Mouse (Mus musculus) hindbrain, embryonic 12.5 days (tissue): ENCODE results near the gene Zbtb20. TPM values are rescaled to one million over a fixed set of nuclear protein-coding genes. Genes with fewer than 3 reads are reported as not detected.

ENCODE experiments used
- ATAC-seq: fragments of 200-750 bp; cut with Nextera tagmentation; 2 replicates; pipeline ENCODE4 v1.8.0; 2017; ENCODE audit warnings: moderate TSS enrichment; ENCODE audit not compliant: low FRiP score
- H3K27ac ChIP-seq: fragments of 300-500 bp; sonication (generic); 2 replicates; pipeline ENCODE4 v1.5.1; 2016; ENCODE audit warnings: mild to moderate bottlenecking
- H3K27me3 ChIP-seq: fragments of 300-500 bp; sonication (generic); 2 replicates; pipeline ENCODE4 v1.6.1; 2016; ENCODE audit warnings: mild to moderate bottlenecking
- H3K36me3 ChIP-seq: fragments of 300-500 bp; sonication (generic); 2 replicates; pipeline ENCODE4 v1.6.1; 2016; ENCODE audit warnings: mild to moderate bottlenecking
- H3K4me1 ChIP-seq: fragments of 300-500 bp; sonication (generic); 2 replicates; pipeline ENCODE4 v1.6.1; 2016
- H3K4me2 ChIP-seq: fragments of 300-500 bp; sonication (generic); replicated peaks from 2 replicates; pipeline ENCODE4 v1.6.1; 2016; ENCODE audit warnings: mild to moderate bottlenecking
- H3K4me3 ChIP-seq: fragments of 300-500 bp; sonication (generic); 2 replicates; pipeline ENCODE4 v1.5.1; 2016; ENCODE audit warnings: mild to moderate bottlenecking
- H3K9ac ChIP-seq: fragments of 300-500 bp; sonication (generic); 2 replicates; pipeline ENCODE4 v1.6.1; 2016; ENCODE audit warnings: mild to moderate bottlenecking, moderate library complexity
- H3K9me3 ChIP-seq: fragments of 300-500 bp; sonication (generic); replicated peaks from 2 replicates; pipeline ENCODE4 v1.6.1; 2016; ENCODE audit warnings: mild to moderate bottlenecking
- WGBS: fragments of 180-500 bp; shearing (Covaris S2); methylation state at CpG from one replicate; pipeline ENCODE4 v1.1.7; 2016; 5-methylcytosine and 5-hydroxymethylcytosine counted together
- polyA plus RNA-seq: library from polyadenylated mRNA; unstranded; fragments of >200 nt; fragmentation: Nextera tagmentation; extraction: Ambion mirVana; gene quantifications from 2 replicates; pipeline ENCODE4 v1.2.1, GENCODE M21; 2016

Zbtb20 gene
- polyA plus RNA-seq, 1 experiment from 2014 or later: 64.6 TPM

DNA sequence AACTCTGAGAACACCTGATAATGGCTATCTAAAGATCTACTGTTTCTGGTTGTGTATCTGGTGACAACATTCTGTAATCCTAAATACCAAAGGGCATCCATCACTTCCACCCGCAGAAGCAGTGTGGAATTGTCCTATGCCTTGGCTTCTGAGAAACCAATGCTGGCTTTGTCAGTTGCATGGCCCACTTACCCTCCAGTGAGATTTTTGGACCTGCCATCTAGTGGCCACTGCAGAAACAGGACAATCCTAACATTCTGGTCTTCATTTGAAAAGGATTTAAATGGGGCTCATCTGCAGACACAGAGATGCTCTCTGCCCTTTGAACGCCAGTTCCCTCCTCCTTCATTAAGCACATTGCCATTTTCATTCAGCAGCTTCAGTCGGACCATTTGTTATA is 559.3 kb downstream of the Zbtb20 start:
- H3K4me3 ChIP-seq: no peak overlapping the region
- 49% methylated on average over 3 of the region's 3 CpGs for WGBS
- H3K36me3 ChIP-seq: no peaks in the 10 kb centered on the region
- ATAC-seq: 0 out of 2 replicates have a peak, but pooled peaks have one; percentile 43
- no peak overlapping the region for H3K9ac ChIP-seq
- no peaks in the 10 kb centered on the region for H3K27me3 ChIP-seq
- H3K27ac ChIP-seq: no peak overlapping the region
- no peak overlapping the region for H3K4me2 ChIP-seq
- no peaks in the 10 kb centered on the region for H3K4me1 ChIP-seq
- H3K9me3 ChIP-seq: no peaks in the 10 kb centered on the region

DNA sequence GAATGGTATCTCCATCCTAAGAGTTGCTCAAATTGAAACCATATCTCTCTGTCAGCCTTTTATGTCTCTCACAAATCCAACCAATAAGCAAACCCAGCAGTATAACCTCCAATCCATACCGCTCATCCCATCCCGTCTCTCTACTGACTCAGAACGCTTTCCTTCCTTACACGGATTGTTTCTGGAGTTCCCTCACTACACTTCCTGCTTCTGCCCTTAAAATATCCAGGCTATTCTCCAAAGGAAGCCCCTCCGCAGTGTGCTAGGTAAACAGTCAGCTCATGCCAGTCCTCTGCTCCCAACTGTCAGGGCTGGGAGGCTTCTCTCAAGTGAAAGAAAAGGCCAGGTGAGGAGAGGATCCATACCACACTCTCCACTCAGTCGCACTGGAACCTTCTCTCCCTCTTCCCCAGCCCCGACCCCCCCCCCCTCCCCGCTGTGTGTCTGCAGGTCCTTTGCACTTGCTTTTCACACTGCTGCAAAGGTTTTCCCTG is 563.2 kb downstream of the Zbtb20 start:
- ATAC-seq: no peak
- H3K27ac ChIP-seq: no peak overlapping the region

DNA sequence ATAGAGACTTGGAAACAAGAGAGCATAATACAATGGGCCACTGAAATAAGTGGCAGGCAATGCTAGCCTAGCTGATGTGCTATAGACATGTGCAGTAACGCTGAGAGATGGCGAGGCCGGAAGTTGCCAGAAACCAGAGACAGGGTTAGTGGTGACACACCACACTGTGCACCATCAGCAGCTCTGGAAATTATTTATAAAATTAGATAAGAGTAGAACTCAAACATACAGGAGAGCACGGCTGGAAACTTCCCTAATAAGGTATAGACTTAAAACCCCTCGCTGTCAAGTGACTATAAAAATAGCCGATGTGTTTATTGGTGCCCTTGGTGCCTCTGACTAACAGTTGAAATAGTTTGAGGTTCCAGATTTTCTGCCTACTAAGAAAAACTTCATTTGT is 565.7 kb downstream of the Zbtb20 start:
- no peaks in the 10 kb centered on the region for H3K36me3 ChIP-seq
- 86% methylated on average over 6 of the region's 6 CpGs for WGBS
- peaks cover 6% of the 10 kb centered on the region for H3K4me1 ChIP-seq
- no peak for ATAC-seq
- no peaks in the 10 kb centered on the region for H3K27me3 ChIP-seq
- no peak overlapping the region for H3K27ac ChIP-seq
- H3K4me3 ChIP-seq: no peak overlapping the region
- H3K9ac ChIP-seq: no peak overlapping the region
- H3K9me3 ChIP-seq: no peaks in the 10 kb centered on the region
- H3K4me2 ChIP-seq: no peak overlapping the region

More for the DNA sequence above, 563.2 kb downstream of the Zbtb20 start:
- H3K4me2 ChIP-seq: no peak overlapping the region
- 77% methylated on average over 8 of the region's 8 CpGs for WGBS
- no peak overlapping the region for H3K9ac ChIP-seq
- H3K4me1 ChIP-seq: peaks cover 6% of the 10 kb centered on the region
- H3K27me3 ChIP-seq: no peaks in the 10 kb centered on the region
- H3K4me3 ChIP-seq: no peak overlapping the region
- no peaks in the 10 kb centered on the region for H3K36me3 ChIP-seq
- H3K9me3 ChIP-seq: no peaks in the 10 kb centered on the region

DNA sequence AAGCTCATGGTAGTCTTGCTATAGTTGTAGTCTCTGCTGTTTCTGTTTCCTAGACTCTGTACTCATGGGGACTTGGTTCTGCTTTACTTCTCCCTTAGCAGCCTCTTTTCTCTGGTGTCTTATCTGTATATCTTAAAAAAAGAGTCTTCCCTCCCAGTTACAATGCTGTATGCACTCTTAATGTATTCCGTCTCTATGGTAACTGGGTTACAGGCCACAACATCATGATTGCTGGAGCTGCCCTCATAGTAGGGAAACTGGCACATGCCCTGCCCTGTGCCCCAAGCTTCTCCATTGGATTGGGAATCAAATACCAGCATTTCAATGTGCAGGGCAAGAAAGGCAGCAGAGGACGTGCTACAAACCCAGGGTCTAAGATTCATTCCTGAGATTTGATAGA is 567.4 kb downstream of the Zbtb20 start:
- WGBS: 76% methylated on average over 2 of the region's 2 CpGs
- H3K36me3 ChIP-seq: no peaks in the 10 kb centered on the region
- H3K27me3 ChIP-seq: no peaks in the 10 kb centered on the region
- H3K4me2 ChIP-seq: no peak overlapping the region
- H3K4me1 ChIP-seq: peaks cover 6% of the 10 kb centered on the region
- ATAC-seq: no peak
- H3K4me3 ChIP-seq: no peak overlapping the region
- no peak overlapping the region for H3K9ac ChIP-seq
- H3K9me3 ChIP-seq: no peaks in the 10 kb centered on the region
- no peak overlapping the region for H3K27ac ChIP-seq

DNA sequence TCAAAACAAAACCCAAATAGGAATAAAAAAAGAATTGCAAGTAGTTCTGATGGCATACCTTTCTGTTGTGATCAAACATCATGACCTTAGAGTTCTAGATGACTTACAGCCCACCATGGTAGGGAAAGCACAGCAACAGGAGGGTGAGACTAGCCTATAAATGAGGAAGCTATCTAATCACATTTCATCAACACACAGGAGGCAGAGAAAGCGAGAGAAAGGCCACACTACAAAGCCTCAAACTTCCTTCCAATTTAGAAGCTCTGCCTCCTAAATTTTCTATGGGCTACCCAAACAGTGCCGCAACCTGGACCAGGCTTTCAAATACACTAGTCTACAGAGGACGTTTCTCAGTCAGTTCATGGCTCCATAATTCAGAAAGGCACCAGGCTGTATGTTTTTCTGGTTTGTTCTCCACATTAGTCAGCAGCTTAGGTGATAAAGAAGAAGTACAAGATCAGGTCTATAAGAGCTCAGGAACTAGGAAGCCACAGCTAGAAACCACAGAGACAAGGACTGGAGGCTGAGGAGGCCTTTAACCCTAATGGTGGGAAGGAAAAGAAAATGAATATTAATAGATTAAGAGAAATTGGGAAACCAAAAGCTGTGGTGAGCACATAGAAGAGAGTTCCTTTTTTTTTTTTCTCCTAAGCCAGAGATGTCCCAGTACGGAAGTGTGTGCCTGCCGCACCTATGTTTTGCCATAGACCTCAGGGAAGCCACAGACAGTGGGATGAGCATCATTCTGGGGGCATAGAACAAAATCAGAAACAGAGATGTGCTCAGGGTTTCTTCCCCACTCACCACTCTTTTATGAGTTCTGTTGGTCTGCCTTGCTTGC is 572.7 kb downstream of the Zbtb20 start:
- Histone ChIP-seq H3K9me3 (no peaks in the 10 kb centered on the region), H3K27ac (no peak overlapping the region), H3K27me3 (no peaks in the 10 kb centered on the region), H3K36me3 (no peaks in the 10 kb centered on the region), H3K4me1 (no peaks in the 10 kb centered on the region), H3K4me3 (no peak overlapping the region), H3K4me2 (no peak overlapping the region), H3K9ac (no peak overlapping the region)
- whole genome bisulfite sequencing: 89% methylated on average over 5 of the region's 5 CpGs
- no peak for ATAC-seq

DNA sequence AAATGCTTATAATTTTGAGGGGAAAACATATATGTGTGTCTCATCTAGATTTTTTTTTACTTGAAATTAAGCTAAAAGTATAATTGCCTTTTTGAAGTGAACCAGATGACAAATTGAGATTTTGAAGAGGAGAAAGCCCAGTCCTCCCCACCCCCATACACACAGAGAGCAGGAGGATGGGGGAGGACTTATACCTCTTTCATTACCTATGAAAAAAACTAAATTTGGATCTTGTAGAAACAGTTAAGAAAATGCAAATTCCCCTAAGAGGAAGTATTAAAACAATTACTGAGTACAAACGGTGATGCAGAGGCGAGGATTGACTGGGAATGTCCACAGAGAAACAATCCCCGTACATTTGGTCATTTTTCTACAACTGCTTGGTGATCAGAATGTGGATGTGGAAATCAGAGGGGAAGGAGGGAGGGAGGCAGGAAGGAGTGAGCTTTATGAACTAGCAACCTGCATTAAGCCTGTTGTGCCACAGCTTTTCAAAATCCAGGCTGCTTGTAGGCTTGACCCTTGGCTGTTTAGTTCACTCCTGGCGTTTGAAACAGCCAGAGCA is 578.8 kb downstream of the Zbtb20 start:
- H3K4me1 ChIP-seq: no peaks in the 10 kb centered on the region
- no peak overlapping the region for H3K4me3 ChIP-seq
- WGBS: 63% methylated on average over 4 of the region's 4 CpGs

DNA sequence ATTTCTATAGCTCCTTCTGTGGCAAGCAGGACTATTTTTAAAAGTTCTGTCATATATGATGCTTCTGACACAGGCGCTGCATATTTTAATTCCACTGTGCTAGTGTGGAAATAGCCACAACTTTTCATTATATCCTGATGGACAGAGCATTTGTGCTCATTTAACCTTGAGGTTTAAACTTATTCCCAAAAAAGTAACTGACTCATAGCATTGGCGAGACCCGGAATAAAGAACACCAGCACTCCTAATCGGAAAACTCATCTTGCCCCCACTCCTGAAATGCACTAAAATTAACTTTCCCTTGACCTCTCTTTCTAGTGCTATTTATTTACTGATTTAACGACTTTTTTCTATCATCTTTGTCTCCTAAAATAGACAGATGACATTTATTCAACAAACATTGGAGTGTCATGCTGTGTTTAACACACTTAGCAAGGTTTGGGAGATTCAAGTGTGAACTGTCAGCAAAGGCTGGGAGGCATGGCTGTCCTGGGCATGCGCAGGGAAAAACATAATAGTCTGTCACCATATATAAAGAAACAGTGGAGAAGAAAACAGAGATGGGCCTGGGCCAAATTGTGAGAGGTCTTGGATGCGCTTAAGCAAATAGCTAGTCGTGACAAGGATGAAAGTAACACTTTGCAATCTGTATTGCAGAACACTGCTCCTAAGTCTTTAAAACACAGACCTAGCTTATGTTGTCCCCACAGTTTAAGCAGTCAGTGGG is 580.9 kb downstream of the Zbtb20 start:
- H3K9ac ChIP-seq: no peak overlapping the region
- no peaks in the 10 kb centered on the region for H3K36me3 ChIP-seq
- no peak for ATAC-seq
- H3K4me1 ChIP-seq: no peaks in the 10 kb centered on the region
- no peak overlapping the region for H3K27ac ChIP-seq
- WGBS: 79% methylated on average over 8 of the region's 8 CpGs
- H3K4me3 ChIP-seq: no peak overlapping the region
- no peak overlapping the region for H3K4me2 ChIP-seq
- H3K27me3 ChIP-seq: no peaks in the 10 kb centered on the region
- H3K9me3 ChIP-seq: no peaks in the 10 kb centered on the region

More for the DNA sequence above, 578.8 kb downstream of the Zbtb20 start:
- Histone ChIP-seq H3K27me3 (no peaks in the 10 kb centered on the region), H3K4me2 (no peak overlapping the region), H3K36me3 (no peaks in the 10 kb centered on the region), H3K27ac (no peak overlapping the region), H3K9ac (no peak overlapping the region), H3K9me3 (no peaks in the 10 kb centered on the region)
- ATAC-seq: no peak

DNA sequence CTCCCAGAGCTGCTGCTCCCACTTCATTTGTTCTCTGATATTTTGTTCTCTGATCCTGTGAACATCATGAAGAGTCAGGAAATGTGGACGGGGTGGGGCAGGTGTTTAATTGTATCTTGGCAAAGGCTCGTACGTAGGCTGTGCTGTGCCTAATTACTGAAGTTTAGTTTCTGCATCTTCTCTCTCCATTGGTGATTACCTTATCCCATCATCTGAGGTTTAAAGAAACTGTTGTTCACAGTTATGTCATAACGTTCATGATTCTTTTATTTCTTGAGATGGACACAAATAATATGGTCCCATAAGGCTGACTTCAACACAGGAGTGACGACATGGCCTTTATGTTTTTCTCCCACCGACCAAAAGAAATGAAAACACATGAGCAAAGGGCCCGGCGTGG is 582.1 kb downstream of the Zbtb20 start:
- H3K4me2 ChIP-seq: no peak overlapping the region
- no peak for ATAC-seq
- no peak overlapping the region for H3K4me3 ChIP-seq
- H3K27ac ChIP-seq: no peak overlapping the region
- no peaks in the 10 kb centered on the region for H3K9me3 ChIP-seq
- no peaks in the 10 kb centered on the region for H3K36me3 ChIP-seq
- no peaks in the 10 kb centered on the region for H3K27me3 ChIP-seq
- peaks cover 4% of the 10 kb centered on the region; the same call in 1 of the 2 replicates for H3K4me1 ChIP-seq
- 82% methylated on average over 8 of the region's 8 CpGs for WGBS
- no peak overlapping the region for H3K9ac ChIP-seq

DNA sequence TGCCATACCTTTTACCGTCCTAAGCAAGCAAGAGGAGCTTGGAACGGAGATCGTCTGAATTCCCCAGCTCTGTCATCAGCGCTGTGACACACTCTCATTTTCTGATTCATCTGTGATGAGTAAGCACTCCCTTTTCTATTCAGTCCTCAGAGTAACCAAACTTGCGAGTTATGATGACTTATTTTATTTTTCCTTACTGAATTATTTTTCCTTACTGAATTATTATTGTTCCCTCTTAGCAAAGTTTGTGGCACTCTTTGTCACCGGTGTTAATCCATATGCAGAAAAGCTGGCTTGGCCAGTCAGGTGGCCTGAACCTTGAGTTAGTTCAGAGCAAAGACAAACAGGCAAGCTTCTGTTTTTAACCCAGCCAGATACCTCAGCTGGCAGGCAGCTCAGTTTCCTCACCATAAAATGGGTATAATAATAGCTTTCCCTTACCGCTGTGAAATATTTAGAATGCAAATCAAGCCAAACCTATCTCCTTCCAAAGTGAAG is 583.1 kb downstream of the Zbtb20 start:
- H3K27me3 ChIP-seq: no peaks in the 10 kb centered on the region
- 77% methylated on average over 7 of the region's 7 CpGs for WGBS
- H3K27ac ChIP-seq: no peak overlapping the region
- H3K9me3 ChIP-seq: no peaks in the 10 kb centered on the region
- H3K4me1 ChIP-seq: peaks cover 11% of the 10 kb centered on the region
- no peak overlapping the region for H3K4me2 ChIP-seq
- no peaks in the 10 kb centered on the region for H3K36me3 ChIP-seq
- no peak for ATAC-seq
- H3K9ac ChIP-seq: no peak overlapping the region
- H3K4me3 ChIP-seq: no peak overlapping the region

DNA sequence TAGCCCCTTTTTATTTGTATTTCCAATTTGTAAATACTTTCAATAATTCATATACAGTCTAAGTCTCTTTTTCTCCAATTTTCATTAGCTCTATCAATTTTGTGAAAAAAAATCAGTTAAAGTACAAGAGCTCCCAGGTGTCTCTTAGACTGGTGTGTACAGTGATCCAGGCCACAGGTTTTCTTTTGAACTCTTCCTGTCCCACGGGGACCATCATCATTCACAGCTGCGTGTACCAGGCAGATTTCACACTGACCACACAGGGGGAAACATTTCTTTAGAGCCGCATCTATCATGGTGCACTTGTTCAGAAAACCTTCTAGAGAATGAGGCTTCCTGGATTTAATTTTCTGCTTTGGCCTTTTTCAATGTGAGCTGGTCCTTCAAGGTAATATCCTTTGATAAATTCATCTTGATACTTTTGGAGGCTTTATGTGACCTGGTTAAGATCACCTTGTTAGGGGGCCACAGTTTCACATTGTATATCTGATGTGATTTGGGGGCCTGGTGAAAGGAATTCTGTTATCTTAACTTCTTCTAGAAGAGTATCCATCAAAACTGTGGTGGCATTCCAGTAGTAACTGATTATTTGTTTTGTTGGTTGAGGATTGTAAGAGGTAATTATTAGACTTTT is 586.2 kb downstream of the Zbtb20 start:
- H3K4me2 ChIP-seq: no peak overlapping the region
- no peak overlapping the region for H3K27ac ChIP-seq
- ATAC-seq: no peak
- H3K27me3 ChIP-seq: no peaks in the 10 kb centered on the region
- H3K9ac ChIP-seq: no peak overlapping the region
- H3K4me1 ChIP-seq: peaks cover 22% of the 10 kb centered on the region
- H3K9me3 ChIP-seq: no peaks in the 10 kb centered on the region
- H3K36me3 ChIP-seq: no peaks in the 10 kb centered on the region
- 67% methylated on average over 3 of the region's 3 CpGs for WGBS
- H3K4me3 ChIP-seq: no peak overlapping the region

DNA sequence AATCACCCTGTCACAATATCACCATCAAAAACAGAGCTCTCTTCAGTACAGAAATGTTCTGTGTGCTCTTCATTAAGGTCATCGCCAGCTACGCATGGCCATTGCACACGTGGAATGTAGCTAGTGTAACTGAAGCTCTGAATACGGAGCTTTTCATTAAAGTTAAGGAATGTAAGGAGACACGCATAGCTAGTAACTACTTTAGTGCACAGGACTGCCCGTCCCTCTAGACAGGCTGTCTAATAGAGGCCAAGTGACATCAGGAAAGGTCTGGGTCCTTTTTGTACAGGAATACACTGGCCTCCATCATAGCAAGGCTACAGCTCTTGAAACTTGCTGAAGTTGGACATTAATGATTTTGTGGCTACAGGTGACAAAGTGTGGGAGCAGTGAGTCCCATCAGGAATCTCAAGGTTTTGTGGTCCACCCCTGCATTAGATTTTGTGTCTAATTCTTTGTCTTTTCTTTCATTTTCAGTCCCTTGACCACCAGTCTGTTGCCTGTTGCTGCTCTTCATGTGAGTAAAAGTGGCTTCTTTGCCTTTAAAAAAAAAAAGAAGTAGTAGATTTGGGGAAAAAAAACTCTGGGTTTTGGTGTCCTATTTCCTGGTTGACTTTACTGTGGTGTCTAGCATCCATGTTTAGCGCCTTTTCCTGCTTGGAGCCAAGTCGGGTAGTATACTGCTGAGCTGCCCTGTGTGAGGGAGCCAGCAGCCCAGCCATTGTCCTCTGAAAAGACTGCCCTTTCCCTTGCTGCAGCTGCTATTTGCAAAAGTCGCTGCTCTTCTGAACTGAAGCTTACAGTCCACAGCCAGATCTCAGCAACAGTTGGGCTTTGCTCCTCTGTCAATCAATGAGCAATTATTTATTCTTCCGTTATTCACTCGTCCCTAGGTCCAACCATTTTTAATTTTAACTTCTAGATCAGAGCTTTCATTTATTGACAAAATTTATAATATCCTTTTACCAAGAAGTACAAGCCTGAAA is 587.1 kb downstream of the Zbtb20 start:
- H3K9me3 ChIP-seq: no peaks in the 10 kb centered on the region
- H3K36me3 ChIP-seq: no peaks in the 10 kb centered on the region
- H3K27ac ChIP-seq: peak overlapping the region; percentile 13; the same call in 1 of the 2 replicates
- no peaks in the 10 kb centered on the region for H3K27me3 ChIP-seq
- ATAC-seq: peak; percentile 51
- H3K4me3 ChIP-seq: no peak overlapping the region
- 40% methylated on average over 11 of the region's 11 CpGs for WGBS
- H3K4me2 ChIP-seq: no peak overlapping the region
- H3K4me1 ChIP-seq: peaks cover 22% of the 10 kb centered on the region
- no peak overlapping the region for H3K9ac ChIP-seq
